Mouse (Mus musculus) layer of hippocampus, adult 18-20 months (tissue): Measurements from ENCODE around the gene Prune1. TPM values are rescaled to one million over a fixed set of nuclear protein-coding genes. Genes with fewer than 3 reads are reported as not detected.
A peak's percentile ranks its signal among the peaks of the same experiment; 100 is the strongest.

Experiments
- DNase-seq, 2 experiments: peaks; one replicate each; pipeline ENCODE4 v3.0.0; 2022; ENCODE audit warnings: low spot score in 2 of 2
- long read RNA-seq: library from polyadenylated mRNA; stranded (forward); transcript quantifications from one replicate; pipeline ENCODE4 v2.0.0, GENCODE M21; 2021
- total RNA-seq, 2 experiments: library from RNA; stranded (reverse); gene quantifications; 2 replicates each; pipeline ENCODE4 v1.2.3; 2021

The Prune1 gene
- 10 to 100 TPM; 21.0 to 21.1 TPM for total RNA-seq
- long read RNA-seq, transcript Prune1-201 (8 exons, 3,140 nt) = major isoform, 30 of 33 reads
- long read RNA-seq, partial matches to known transcripts = 2 of 33 reads
- long read RNA-seq, other reads (novel, unspliced or antisense) = 1 of 33 reads

DNA sequence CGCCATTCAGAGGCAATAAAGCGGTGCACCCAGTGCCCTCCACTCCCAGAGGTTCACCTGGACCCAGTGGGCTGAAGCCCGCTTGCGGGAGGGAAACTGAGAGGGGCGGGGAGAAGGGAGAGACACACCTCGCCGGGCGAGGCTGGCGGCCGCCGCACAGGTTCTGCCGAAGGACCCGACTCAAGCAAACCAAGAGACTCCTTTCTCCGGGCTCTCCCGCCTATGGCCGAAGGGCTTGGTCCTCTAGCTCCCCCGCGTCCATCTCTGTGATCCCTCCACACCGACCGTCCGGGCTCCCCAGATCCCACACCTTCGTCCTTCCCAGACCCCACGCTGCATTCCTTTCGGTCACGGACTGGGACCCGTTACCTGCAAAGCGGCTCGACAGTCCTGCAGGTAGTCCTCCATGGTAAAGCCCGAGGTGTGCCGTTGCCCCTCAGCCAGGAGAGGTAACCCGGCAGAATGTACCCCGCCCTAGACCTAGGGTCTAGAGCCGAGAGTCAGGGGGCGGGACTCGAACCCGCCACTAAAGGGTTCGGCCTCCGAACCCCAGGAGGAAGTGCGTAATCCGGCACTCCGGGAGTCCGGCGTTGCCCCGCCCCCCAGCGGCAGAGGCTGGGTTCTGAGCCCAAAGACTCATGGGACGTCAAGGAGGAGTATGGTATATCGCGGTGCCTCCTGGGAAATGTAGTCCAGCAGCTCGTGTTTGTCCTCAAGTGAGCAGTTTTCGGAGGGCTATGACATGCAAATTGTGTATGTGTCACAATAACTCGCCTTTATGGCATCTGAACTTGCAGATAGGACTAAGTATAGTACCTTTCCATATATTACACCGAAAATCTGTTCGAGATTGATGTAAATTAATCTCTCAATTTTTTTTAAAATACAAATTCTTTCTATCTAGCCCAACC is at the start of gene Prune1, which contains the start of gene Mindy1:
Gene Prune1 (minus strand): TSS at position 861 of the 911 bp plus-strand sequence.
Gene Mindy1 (plus strand): TSS at position 130 of the 911 bp plus-strand sequence.
- peak; percentile 98 to 99 for DNase-seq

GRCm38 (mm10) chr3:95331528-95331927 is 49.7 kb upstream of the Prune1 start:
- no peak for DNase-seq

DNA sequence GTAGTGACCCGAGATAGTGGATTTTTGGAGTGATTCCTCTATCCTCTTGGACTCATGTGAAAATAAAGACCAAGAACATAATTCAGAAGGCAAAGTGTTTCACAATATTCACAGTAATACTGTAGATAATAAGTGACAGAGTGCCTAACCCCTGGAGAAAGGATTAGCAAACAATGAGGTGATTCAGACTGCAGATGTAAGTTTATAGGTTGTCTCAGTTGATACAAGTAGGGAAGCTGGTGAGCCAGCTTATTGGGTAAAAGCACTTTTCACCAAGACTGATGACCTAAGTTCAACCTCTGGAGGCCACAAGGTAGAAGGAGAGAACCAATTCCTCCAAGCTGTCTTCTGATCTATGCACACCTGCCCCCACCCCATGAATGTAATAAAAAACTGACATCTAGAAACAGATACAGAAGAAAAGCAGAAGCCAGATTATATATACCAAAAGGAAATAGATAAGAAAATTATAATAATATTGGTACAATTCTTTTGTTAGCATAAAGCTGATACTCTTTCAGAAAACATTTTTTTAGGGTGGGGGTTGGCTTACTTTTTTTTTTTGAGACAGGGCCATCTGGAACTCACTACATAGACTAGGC is 47.0 kb upstream of the Prune1 start:
- DNase-seq = no peak

DNA sequence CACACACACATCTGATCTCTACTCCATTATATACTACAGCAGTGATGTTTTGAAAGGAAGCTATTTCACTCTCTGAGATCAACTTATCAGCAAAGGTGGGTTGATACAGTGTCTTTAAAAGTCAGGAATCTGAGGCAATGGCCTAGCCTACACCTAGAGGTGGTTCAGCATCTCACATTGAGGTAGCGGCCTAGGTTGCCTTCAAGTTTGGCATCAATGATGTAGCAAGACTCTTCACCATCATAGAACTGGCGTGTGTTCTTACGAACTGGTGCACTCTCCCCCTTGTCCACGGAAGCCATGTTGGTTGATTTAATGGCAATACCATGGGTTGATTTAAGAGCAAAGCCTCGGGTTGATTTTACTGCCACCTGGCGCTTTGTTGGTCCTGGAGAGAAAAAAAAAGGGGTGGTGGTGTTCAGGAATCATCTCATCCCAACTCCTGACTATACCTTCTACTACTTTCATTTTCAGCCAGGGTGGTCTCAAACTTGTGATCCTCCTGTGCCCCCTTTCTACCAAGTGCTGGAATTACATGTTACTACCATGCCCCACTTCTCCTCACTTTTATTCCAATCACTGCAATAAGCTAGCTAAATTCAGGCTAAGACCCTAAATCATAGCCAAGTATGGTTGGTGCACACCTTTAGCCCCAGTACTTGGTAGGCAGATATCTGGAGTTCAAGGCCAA is 42.7 kb upstream of the Prune1 start:
- DNase-seq = no peak

DNA sequence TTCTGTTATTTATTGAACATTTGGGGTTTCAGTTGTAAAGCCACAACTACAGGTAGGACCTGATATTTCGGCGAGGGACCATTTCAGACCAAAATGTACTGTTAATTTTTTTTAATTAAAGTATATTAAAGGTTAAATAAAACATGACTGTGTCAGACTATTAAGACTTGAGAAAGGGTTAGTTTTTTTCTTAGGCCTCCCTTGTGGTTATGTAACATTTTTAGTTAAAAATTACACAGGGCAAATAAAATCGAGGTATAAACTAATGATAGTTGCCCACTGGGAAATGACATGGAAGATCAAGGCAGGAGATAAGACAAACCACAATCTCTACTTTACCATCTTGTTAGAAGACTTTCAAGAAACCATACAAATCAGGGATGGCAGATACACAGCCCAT is 41.6 kb upstream of the Prune1 start:
- DNase-seq = no peak

DNA sequence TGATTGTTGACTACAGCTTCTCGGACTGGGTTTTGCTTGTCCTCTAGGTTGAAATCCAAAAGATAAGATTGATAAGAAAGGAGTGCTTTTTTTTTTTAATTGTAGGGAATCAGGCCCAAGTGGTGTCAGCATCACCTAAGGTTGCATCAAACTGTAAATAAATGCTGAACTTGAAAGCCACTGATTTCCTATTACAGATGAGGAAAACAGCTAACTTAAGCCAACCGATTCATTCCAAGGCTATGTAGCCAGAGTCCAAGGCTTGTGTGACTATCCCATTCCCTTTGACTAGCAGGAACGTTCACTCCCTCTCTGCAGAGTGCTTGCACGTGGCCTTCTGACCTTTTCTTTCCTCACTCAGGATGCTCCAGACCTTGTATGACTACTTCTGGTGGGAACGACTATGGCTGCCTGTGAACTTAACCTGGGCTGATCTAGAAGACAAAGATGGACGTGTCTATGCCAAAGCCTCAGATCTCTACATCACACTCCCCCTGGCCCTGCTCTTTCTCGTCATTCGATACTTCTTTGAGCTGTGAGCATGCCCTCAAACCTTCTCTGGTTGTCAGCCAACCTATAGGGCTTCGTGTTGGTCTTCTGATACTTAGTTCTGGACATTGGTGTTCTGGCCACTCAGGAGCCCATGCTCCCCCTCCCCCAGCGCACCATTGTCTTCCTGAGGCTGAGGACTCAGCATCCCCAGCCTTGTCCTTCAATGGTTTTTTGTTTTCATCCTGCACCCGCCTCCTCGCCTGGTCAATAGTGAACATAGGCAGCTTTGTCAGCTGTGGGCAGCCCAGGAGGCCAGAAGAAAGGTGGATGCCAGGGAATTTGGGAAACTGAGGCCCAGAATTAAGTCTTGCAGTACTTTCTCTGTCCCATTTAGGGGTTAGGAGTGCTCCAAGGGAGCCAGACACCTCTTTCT is 38.1 kb upstream of the Prune1 start:
- peak in 1 of 2 experiments; percentile 67 for DNase-seq

- DNase-seq = no peak
These were observed 37.2 kb upstream of the Prune1 start for GRCm38 (mm10) chr3:95319110-95319509.

GRCm38 (mm10) chr3:95318548-95318947 is 36.7 kb upstream of the Prune1 start:
- DNase-seq = peak in 1 of 2 experiments; percentile 28

DNA sequence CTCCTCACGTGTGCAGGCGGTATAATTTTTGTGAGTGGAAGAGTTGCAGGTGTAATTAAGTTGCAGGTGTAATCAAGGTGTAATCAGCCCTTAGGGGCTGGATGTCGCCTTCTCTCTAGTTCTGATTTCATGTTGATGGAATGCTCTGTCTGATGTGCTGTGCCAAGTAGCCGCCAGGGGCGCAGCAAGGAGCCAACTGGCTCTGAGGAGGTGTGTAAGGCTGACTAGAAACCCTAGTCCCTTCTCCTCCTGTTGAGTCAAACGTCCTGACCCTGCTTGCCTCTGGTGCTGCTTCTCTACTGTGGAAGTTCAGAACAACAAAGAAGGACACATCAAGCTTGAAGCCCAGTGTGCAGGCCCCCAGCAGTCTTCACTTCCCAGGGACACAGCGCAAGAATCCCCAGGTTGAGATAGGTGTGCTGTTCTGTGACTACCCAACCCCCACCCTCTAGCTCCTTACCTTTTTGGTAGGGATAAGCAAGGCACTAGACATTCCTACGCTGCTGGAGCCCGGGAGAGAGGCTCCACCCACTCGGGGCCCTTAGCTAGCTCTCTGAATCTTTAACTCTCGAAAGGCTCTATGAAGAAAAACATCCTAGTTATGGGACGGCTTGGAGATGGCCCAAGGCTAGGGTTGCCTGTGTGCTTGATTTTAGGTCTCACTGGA is 35.7 kb upstream of the Prune1 start:
- DNase-seq = peak in 1 of 2 experiments; percentile 47

DNA sequence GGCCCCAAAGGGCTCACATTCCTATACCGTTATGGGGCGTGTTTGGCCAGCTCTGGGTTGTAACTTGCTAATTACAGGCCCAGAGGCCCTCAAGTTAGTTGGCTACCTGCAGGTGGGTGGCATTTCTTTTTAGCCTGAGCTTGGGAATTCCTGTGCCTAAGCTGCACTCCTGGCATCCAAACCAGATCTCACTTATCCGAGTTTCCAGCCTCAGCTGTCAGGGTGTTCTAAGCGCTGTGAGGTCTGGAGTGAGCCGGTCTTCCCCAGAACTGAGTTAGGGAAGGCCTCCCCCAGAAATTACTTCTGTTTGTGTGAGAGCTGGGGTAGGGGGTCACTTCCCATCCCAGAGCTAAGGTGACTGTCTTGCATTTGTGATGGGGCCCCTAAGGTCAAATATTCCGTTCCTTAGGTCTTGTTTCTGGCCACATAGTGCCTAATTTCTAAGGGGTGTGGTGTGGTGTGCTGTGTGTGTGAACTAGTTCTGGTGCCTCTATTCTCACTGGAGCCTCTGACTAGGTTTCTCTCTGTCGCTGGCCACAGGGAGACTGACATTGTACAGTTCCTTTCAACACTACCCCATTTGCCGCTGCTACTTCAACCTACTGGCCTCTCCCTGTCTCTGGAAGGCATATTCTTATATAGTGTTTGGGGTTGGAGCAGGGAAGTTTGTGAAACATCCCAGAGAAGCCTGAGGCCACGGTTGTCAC is 34.1 kb upstream of the Prune1 start:
- DNase-seq = peak in 1 of 2 experiments; percentile 38

DNA sequence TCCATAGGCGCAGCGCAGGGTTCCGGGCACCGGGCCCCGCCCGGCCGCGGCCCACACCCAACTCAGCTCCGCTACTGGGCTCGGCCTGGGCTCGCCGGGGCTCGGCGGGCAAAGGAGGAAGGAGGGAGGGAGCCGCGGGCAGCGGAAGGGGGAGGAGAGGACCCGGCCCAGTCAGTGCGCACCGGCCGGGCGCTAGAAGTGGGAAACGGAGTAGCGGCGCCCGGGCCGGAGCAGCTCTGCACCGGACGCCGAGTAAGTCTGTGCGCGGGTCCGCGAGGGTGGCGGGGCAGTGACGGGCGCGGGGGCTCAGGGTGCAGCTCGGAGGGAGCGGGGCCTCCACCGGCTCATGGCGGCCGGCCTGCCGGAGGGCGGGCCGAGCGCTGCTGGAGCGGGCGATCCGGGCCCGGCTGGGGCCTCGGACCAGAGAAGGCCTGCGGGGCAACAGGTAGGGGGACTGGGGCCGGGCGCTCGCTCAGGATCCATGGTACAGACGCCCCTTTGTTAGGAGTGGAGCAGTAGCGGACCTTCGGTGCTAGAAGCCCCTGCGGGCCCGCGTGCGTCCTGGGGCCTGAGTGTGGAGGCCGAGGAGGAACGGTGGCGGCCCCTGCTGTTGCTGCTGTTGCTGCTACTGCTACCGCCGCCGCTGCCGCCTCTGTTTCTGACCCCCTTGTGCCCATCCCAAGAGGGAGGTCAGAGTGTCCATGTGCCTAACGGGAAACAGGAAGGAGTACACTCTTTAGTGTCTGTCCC is 33.4 kb upstream of the Prune1 start:
- DNase-seq = peak; percentile 52 to 63

DNA sequence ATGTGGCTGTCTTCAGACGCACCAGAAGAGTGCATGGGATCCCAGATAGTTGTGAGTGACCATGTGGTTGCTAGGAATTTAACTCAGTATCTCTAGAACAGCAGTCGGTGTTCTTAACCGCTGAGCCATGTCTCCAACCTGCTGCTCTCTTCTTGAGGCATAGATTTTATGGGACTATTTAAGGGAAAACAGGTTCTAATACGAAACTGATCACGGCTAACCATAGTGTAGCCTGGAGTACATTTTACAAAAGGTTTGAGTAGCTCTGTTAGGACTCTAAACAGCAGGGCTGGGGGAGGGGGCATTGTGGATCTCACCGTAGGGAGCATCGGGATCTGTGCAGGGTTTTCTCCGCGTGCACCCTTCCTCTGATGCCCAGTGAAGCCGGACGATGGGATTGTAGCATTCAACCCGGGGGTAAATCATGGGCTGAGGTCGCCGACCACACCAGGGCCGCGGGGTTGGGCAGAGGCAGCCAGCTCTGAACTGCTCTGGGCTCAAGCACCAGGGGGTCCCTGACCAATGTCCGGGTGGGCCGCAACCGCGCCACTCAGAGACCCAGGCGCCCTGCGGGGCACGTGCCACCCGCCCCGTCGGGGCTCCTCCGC is 32.7 kb upstream of the Prune1 start, which contains the start of gene Cers2:
Gene Cers2 (plus strand): TSS at position 306 of the 608 bp plus-strand sequence.
- no peak for DNase-seq

DNA sequence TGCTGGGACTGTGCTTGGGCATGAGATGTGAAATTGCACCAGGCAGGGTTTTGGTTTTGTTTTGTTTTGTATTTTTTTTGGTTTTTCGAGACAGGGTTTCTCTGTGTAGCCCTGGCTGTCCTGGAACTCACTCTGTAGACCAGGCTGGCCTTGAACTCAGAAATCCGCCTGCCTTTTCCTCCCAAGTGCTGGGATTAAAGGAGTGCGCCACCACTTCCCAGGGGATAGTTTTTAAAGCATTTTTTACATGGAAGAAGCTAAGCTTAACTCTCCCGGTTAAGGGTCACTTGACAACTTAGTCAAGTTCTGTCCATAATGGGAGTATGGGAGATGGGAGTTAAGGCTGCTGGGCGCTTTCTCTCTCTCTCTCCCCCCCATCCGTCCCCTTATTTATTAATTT is 32.2 kb upstream of the Prune1 start:
- no peak for DNase-seq

GRCm38 (mm10) chr3:95313476-95313875 is 31.6 kb upstream of the Prune1 start:
- no peak for DNase-seq

DNA sequence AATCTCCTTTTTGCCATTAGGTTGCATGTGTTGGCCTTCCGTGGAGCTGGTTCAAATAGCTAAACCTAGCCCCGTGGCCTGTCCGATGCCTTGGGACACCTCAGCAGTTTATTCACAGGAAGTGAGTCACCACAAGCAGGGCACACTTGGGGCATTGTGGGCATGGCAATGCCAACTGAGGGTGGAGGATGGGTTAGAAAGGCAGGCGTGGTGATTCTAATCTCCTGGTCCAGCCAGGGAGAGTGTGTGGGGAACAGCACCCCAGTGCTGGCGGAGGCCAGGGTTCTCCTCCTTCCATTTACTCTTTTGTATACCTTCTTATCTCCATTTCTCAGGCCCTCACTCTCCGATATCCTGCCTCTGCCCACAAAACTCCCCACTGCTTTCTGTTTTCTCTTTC is 30.7 kb upstream of the Prune1 start:
- no peak for DNase-seq

- DNase-seq = peak in 1 of 2 experiments; percentile 81
These were observed 29.3 kb upstream of the Prune1 start for GRCm38 (mm10) chr3:95310968-95311882.

DNA sequence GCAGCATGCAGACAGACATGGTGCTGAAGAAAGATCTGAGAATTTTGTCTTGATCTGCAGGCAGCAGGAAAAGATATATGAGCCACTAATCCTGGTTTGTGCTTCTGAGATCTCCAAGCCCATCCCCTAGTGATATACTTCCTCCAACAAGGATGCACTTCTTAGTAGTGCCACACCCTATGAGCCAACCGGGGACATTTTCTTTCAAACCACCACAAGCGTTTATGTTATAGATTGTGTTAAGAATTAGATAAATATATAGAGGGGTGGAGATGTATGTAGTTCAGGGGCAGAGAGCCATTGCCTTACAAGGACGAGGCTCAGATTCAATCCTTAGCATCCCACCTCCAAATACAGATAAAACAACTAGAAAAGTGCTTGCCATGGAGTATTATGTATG is 28.6 kb upstream of the Prune1 start:
- no peak for DNase-seq
